Mouse (Mus musculus): ENCODE results near the gene Ndufb11.

The Ndufb11 gene

DNA sequence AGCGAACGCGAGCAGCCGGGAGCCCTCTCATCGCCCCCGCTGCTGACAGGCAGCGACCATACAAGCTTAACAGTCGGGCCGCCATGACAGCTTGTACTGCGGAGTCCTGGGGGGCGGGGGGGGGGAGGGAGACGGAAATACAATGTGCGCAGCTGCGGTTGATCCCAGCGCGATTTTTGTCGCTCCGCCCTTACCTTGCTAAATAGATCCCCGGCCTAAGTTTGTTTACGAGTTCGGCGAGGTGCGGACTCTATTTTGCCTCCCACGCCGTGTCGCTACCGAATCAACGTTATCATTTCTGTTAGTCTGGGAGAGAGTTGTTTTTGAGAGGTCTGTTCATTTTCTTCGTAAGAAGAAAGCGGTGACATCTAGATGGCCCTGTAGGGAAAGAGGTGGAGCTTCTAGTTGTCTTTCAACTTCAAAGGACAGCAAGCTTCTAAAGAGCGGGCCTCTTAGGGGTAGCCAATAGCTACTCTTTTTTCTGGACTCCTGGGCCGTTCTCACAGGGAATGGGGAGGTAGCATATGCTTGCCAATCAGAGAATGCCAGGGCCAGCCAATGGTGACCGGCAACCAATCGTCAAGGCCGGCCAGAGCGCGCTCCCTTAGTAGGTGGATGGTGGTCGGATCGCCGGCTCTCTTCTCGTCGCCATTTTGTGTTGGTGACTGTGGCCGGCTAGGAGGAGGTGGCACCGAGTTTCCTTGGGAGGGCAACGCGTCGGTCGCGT is at the start of gene Ndufb11, which contains the start of gene Rbm10:
Gene Ndufb11 (minus strand): TSS at position 444 of the 727 bp plus-strand sequence.
Gene Rbm10 (plus strand): TSS at position 328 of the 727 bp plus-strand sequence.
- peak; percentile 78 for DNase-seq

DNA sequence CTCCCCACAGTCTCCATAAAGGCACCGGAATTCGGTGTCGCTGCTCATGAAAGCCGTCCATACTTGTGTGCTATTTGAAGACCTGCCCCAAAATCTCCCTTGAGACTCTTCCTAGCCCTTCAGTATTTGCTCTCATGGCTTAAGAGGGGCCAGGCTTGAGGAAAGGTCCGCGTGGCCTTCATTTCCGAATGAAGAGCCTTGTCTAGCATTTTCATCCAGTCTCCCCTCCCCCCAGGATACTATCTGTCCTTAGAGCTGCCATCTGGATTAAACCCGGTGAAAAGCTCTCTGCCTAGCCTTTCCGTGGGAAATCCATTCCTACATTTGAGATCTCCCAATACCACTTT is 46.0 kb upstream of the Ndufb11 start:
- no peak for DNase-seq

DNA sequence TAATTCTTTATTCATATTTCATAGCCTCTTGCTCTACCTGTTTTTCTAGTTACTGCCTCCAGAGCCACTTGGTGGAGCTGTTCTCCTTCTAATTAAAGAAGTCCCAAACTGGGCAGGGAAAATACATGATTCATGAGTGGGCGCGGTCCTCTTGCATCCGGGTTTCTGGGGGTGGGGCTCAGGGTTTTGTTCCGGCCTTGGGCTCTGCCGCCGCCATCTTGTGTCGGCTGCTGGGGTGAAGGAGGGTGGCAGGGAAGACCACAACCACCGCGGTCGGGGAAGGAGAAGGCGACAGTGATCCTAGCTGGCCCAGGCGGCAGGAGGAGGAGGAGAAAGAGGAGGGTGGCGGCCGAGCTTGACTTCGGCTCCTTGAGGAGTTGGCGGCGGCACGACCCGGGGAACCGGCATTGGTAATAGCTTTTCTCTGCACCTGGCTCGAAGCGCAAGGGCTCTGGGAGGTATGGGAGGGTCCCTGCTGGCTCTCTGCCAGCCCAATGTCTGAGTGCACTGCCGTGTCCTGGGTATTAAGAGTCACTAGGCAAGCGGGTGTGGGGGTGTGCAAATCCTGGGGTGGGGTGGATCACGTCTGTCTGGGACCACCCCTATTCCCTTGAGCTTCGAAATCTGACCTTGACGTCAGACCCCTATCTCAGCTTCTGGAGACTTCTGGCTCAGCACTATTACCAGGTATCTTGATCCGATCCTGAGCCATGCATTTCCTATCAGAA is 45.5 kb upstream of the Ndufb11 start:
- peak; percentile 64 for DNase-seq

DNA sequence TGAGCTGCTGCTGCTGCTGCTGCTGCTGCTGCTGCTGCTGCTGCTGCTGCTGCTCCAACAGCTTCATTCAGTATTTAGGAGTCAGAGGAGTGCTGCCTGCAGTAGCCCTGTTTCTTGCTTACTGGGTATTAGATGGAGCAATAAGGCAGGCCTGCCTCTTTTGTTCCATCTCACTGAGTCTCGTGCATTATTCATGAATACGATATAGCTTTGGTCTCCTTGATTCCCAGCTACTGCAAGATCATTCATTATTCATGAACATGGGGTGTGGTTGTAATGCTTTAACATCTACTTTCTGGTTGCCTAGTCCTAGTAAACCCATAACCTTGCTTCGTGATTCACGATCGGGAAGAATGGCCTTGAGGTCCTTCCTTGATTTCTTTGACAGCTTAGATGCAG is 44.9 kb upstream of the Ndufb11 start:
- no peak for DNase-seq

DNA sequence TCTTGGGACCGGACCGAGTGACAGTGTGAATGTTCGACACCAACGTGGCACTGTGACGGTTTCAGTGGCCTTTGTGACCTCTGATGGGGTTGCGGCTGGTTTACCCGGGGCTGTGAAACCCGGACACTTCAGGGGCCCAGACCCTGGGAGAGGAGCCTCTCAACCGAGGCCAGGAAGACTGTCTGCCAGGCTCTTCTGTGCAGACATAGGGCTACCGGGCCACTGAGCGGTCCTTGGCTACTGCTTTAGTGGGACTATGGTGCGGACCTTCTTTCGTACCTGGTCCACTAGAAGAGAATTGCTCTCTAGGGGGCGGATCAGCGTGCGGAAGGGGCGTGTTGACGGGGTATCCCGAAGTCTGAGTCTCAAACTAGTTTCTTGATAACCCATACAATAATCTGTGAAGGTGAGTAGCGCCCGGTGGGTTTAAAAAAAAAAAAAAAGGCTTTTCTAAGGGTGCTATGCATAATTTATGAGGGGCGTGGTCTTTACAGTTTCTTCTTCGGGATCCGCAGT is 41.5 kb upstream of the Ndufb11 start:
- DNase-seq = no peak

DNA sequence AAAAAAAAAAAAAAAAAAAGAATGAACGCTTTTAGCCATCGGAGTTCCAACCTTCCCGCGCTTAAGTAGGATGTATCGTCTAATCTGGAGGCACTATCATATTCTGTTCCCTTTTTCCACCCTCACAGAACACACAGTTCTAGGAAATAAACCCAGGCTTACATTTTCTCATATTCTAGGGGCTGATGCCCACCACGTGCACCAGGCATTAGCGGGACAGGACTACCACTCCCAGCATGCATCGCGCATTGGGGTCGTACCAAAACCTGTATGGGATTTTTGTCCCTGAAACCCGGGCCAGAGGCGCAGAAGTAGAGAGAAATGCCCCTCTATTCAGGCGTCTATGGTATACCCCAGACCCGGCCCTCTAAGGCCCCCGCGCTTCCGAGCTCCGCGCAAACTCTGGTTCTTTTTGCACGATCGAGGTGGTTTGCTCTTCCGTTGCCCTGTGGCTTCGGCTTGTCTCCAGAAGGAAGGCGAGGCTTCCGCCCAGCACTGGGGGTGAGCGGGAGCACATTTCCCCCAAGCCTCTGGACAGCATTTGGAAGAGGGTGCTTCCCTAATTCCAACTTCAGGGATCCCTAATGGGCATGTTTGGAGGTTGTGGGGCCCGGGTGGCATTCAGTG is 40.7 kb upstream of the Ndufb11 start, which contains the start of gene Uba1:
Gene Uba1 (plus strand): TSS at position 301 of the 627 bp plus-strand sequence.
- DNase-seq = peak; percentile 79

DNA sequence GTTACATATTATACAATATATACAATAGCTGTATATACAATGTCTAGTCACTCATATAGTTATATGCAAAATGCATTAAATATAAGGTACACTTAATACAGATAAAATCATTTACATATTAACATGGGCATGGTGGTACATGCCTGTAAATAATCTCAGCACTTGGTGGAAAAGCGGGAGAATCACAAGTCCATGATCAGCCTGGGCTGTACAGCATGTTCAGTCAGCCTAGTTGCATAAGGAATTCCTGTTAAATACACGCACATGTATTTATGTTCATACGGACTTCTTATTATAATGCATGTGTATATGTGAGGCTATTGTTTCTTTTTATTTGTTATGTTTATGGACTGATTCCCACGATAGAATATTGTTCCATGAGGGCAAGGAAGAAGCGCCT is 40.2 kb upstream of the Ndufb11 start:
- no peak for DNase-seq

DNA sequence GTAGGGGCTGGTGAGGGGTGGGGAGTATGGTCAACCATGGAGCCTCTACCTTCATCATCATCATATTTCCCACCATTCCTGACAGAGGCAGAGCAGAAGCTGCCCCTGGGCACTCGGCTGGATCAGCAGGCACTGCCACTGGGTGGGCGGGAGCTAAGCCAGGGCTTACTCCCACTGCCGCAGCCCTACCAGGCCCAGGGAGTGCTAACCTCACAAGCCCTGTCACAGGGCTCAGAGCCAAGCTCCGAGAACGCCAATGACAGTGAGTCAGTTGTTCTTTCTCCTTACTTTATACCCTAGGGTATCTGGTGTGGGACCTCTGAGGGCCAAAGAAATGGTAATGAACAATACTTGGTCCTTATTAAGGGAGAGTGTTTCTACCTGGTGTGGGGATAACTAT is 27.4 kb upstream of the Ndufb11 start:
- no peak for DNase-seq

DNA sequence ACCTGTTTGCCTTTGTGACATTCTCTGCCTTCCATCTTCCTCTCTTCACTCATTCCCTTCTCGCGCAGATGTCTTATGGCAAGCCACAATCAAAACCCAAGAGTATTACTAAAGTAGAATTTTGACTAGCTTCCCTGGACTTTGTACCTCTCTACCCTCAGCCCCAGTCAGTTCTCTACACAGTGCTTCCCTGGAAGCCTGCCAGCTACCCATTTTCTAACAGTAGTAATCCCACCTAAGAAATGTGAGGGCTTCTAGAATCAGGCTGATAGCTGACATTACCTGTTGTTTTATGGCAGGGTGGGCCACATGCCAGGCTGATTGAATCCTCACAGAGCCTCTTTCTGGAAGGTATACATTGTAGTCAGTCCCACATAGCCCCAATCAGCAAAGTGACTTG is 20.7 kb upstream of the Ndufb11 start:
- DNase-seq = no peak

DNA sequence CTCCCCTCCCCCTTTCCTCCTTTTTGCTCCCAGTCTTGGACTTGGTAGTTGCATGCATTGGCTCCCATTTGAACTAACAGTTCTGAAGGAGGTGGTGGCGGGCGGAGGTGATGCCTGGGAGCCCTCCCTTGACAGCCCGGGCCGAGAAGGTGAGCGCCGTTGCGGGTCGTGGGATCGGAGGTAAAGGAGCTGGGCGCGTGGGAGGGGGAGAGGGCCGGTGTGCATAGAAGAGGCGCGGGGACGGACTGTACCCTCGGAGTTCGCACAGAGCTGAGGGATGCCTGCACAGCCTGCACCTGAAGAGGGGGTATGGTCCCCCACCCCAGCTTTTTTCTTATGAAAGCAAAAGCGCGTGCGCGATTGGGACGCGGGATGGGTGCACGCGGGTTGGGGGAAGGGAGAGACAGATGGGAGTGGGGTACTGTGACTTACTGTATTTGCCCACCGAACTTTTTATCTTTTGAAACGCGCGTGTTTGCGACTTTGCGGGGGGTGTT is 532 bp upstream of the Ndufb11 start:
- peak; percentile 35 for DNase-seq

DNA sequence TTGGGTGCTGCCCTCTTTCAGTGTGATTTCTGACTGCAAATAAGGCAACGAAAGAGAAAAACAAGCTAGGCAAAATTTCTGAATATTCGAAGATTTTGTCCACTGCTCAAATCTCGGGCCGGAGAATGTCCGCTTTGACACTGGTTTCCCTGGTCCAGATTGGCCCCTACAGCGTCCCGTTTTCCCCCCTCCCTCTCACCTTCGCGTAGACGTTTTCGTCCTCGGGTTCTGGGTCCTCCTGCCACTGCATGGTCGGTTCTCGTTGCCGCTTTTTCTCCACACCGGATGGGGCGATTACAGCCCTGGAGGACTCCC is 601 bp downstream of the Ndufb11 start:
- no peak for DNase-seq

DNA sequence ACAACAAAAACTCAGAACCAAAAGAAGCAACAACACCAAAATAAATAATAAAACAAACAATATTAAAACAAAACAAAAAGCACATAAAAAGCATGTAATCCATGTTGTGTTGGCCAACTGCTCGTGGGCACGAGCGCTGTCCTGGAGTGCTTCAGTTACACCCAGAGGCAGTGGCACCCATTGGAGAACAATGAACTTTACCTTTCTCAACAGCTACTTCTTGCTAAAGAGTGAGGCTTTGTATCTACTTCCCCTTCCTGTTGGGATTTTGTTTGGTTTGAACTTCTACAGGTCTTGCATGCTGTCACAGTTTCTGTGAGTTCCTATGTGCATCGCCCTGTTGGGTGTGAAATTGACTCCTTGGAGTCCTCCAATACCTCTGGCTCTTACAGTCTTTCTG is 8.9 kb downstream of the Ndufb11 start:
- DNase-seq = no peak

DNA sequence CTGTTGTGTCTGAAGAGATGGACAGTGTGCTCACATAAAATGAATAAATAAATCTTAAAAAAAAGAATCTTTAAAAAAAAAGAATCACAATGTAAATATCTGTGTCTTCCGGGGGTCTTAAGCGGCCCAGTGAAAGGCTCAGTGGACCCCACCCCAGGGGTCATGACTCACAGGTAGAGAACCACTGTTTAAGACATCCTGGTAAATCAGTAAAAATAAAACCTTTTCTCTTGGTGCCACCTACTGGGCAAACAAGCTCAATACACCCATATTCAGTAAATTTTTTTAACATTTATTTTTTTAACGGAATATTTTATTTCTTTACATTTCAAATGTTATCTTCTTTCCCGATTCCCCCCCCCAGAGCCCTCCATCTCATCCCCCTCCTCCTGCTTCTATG is 29.5 kb downstream of the Ndufb11 start:
- DNase-seq = no peak

DNA sequence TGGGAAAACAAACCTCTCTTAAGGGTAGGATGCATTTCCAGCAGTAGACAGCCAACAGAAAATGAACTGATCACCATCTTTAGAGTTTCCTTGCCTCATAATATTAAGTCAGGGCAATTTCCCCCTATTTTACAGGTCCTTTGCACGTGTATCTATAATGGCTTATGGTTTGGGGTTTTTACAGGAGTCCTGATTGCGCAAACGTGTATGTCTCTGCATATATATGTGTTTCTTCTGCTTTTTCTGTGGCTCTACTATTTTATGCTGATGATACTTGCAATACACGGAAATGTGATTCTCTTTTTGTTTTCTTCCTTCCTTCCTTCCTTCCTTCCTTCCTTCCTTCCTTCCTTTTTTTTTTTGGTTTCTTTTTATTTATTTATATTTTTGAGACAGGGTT is 43.5 kb downstream of the Ndufb11 start:
- no peak for DNase-seq

DNA sequence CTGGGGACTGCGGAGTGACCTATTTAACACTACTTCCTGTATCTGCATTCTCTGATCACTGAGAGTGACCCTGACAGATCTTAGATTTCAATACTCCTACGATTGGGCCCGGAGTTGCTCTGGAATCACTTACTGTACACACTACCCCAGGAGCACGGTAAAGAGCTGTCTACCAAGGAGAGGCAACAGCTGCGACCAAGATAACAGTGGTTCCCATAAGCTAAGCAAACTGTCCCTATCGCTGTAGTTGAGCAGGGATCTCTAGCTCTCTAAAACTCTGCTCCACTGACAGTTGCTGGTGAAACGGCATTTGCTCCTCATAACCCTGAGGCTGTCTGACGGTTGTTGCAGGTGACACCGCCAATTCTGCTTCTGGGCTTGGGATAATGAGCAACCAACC is 44.7 kb downstream of the Ndufb11 start:
- no peak for DNase-seq

DNA sequence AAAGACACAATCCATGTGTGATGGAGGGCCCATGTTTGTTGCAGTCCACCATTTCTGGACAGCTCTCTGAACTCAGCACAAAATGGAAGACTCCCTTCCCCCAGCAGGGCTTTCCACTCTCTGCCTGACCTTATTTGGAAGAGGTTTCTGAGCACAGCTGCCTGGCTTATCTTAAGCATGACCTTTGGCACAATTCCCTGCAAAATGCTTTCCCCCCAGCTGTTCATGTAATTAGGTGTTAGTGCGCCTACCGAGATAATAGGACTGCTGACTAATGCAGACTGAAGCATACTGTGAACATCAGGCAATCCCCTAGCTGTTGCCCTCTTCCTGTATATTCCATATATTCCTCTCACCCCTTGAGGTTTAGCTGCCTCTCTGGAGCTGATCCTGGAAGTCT is 46.4 kb downstream of the Ndufb11 start:
- DNase-seq = no peak
